Mouse (Mus musculus): ENCODE data around the gene Slc30a7.

The Slc30a7 gene

GRCm38 (mm10) chr3:115992103-115992502 lies 15.1 kb downstream of the Slc30a7 start:
- DNase-seq (ENCODE audit: low spot score): peak; percentile 19

GRCm38 (mm10) chr3:115985183-115985892 lies 21.9 kb downstream of the Slc30a7 start:
- DNase-seq (ENCODE audit: low spot score): no peak

GRCm38 (mm10) chr3:115984653-115985052 lies 22.6 kb downstream of the Slc30a7 start:
- no peak for DNase-seq (ENCODE audit: low spot score)

- no peak for DNase-seq (ENCODE audit: low spot score)
Measured at GRCm38 (mm10) chr3:115983217-115983616, 24.0 kb downstream of the Slc30a7 start.

- no peak for DNase-seq (ENCODE audit: low spot score)
Measured at GRCm38 (mm10) chr3:115979000-115979399, 28.2 kb downstream of the Slc30a7 start.

- no peak for DNase-seq (ENCODE audit: low spot score)
Measured at GRCm38 (mm10) chr3:115974995-115975394, 32.2 kb downstream of the Slc30a7 start.

- no peak for DNase-seq (ENCODE audit: low spot score)
Measured at GRCm38 (mm10) chr3:115974228-115974627, 33.0 kb downstream of the Slc30a7 start.

GRCm38 (mm10) chr3:115971891-115972646 lies 35.1 kb downstream of the Slc30a7 start:
- DNase-seq (ENCODE audit: low spot score): no peak

- DNase-seq (ENCODE audit: low spot score): no peak
Measured at GRCm38 (mm10) chr3:115971045-115971785, 36.0 kb downstream of the Slc30a7 start.

GRCm38 (mm10) chr3:115968745-115969530 lies 38.3 kb downstream of the Slc30a7 start:
- no peak for DNase-seq (ENCODE audit: low spot score)

- no peak for DNase-seq (ENCODE audit: low spot score)
Measured at GRCm38 (mm10) chr3:115964071-115964470, 43.1 kb downstream of the Slc30a7 start.

- DNase-seq (ENCODE audit: low spot score): no peak
Measured at GRCm38 (mm10) chr3:115963597-115963996, 43.6 kb downstream of the Slc30a7 start.

GRCm38 (mm10) chr3:115962028-115962415 lies 45.2 kb downstream of the Slc30a7 start:
- no peak for DNase-seq (ENCODE audit: low spot score)

- no peak for DNase-seq (ENCODE audit: low spot score)
Measured at GRCm38 (mm10) chr3:115961311-115962027, 45.7 kb downstream of the Slc30a7 start.

- DNase-seq (ENCODE audit: low spot score): no peak
Measured at GRCm38 (mm10) chr3:115957223-115957622, 50.0 kb downstream of the Slc30a7 start.

- DNase-seq (ENCODE audit: low spot score): no peak
Measured at GRCm38 (mm10) chr3:115953088-115953487, 54.1 kb downstream of the Slc30a7 start.

GRCm38 (mm10) chr3:115952356-115952755 lies 54.9 kb downstream of the Slc30a7 start:
- DNase-seq (ENCODE audit: low spot score): no peak

GRCm38 (mm10) chr3:115951221-115951620 lies 56.0 kb downstream of the Slc30a7 start:
- DNase-seq (ENCODE audit: low spot score): no peak

GRCm38 (mm10) chr3:115949921-115950877 lies 57.0 kb downstream of the Slc30a7 start:
- no peak for DNase-seq (ENCODE audit: low spot score)
